Mouse (Mus musculus) hematopoietic multipotent progenitor cell, adult 10-12 weeks (in vitro differentiated cells): ENCODE data around the gene Bpifc. TPM values are rescaled to one million over a fixed set of nuclear protein-coding genes. Genes with fewer than 3 reads are reported as not detected.

Experiments used
- polyA plus RNA-seq: library from polyadenylated mRNA; stranded (reverse); fragments of >175 nt; gene quantifications from 2 replicates; pipeline ENCODE4 v1.2.3, GENCODE M21; 2012; ENCODE audit warnings: low replicate concordance

Gene Bpifc
- polyA plus RNA-seq, result not detected in 2 replicates

DNA sequence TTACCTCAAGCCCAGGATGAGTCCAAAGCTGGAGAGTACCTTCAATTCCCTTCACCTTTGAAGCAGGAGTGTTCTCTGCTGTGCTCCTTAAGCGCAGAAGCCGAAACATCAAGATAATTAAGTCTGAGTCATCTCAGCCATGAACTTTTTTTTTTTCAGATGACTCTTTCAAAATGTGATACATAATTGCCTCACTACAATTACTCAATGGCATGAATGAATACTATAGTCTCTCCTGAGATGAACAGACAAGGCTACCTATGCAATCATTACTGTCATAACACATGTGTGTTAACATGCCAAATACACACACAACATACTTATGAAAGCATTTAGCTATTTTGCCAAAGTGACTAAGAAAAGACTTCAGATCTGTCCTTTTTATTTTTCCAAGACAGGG is at the start of gene Bpifc:
Gene Bpifc, minus strand, starts transcription at position 115 of the 400 bp plus-strand sequence.

DNA sequence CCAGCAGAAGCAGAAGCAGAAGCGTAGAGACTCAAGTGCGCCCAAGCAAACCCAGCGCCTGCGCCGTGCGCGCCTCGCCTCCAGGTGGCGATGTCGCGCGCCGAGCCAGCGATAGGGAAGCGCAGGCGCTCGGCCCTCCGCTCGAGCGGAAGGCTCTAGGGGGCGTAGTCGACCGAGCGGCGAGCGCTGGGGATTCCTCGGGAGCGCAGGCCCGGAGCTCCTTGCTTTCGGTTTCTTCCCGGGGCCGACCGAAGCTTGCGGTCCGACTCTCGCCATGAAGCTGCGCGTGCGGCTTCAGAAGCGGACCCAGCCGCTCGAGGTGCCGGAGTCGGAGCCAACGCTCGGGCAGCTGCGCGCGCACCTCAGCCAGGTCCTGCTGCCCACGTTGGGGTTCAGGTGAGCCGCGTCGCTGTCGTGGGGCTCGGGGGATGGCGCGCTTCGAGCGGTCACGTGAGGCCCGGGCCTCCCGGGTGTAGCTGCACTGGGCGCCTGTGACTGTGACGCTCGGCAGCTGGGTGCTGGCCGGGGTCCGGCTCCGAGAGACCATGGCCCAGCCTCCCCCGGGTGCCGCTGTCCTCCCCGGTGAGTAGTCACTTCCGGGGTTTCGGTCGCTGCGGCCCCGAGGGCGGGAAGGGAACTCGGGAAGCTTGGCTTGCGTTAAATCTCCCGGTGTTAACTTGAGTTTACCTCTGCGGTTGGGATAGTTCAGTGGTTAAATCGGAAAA is 10.2 kb upstream of the Bpifc start, which contains the start of gene Fbxo7:
Gene Fbxo7, plus strand, starts transcription at position 224 of the 725 bp plus-strand sequence.

DNA sequence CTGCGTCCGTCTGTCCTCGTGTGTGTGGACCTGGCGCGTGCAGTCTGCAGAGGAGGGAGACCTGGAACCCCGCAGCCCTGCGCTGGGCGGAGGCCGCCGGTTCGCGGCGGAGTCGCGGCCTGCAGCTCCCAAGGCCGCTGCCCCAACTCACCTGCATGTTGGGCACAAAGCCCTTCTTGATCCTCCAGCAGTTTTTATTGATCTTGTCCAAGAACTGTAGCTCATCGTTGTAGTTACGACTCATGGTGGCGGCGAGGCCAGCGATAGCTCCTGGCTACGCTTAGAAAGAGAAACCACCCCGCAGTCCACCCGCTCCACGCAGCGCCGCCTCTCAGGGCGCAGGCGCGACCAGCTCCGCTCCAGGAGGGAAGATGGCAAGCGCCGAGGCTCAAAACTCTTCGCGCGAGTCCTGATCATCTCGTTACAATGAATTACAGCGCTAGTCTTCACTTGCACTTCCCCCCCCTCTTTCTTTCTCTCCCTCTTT is 54.2 kb downstream of the Bpifc start, which contains the start of gene Rtcb:
Gene Rtcb, minus strand, starts transcription at position 360 of the 487 bp plus-strand sequence.

DNA sequence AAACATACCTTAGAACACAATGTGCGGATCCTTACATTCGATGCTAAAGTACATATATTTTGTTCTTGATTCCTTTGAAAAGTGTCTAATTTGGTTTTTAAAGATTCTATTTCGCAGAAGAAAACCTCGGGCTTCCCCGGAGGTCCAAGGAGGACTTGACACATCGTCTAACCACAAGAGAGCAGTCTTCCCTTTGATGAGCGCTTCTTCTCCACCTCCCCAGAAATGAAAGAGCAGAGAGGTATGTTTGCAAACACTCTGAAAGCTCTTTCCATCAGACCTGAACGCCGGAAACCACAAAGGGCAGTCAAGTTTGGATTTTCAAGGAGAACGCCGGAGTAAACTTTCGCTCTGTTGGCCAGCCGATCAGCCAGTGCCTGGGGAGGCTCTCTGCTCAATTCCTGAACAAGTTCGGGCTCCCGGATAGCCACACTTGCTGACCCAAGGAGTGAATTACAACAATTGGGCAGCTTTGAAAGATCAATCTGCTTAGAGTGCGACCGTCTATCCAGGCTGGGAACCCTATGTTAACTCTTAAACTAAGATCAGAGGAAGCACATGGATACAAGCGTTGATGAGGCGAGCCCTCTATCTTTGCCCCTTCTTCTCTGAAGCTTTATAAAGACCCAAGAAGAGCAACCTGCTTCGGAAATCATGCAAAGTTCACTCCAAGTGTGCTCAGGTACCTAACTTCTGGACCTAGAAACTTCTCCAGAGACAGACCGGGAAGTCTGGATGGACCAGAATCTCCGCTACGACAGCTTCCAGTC is 83.8 kb downstream of the Bpifc start, which contains the start of gene Ascl4:
Gene Ascl4, plus strand, starts transcription at position 6 of the 770 bp plus-strand sequence.

DNA sequence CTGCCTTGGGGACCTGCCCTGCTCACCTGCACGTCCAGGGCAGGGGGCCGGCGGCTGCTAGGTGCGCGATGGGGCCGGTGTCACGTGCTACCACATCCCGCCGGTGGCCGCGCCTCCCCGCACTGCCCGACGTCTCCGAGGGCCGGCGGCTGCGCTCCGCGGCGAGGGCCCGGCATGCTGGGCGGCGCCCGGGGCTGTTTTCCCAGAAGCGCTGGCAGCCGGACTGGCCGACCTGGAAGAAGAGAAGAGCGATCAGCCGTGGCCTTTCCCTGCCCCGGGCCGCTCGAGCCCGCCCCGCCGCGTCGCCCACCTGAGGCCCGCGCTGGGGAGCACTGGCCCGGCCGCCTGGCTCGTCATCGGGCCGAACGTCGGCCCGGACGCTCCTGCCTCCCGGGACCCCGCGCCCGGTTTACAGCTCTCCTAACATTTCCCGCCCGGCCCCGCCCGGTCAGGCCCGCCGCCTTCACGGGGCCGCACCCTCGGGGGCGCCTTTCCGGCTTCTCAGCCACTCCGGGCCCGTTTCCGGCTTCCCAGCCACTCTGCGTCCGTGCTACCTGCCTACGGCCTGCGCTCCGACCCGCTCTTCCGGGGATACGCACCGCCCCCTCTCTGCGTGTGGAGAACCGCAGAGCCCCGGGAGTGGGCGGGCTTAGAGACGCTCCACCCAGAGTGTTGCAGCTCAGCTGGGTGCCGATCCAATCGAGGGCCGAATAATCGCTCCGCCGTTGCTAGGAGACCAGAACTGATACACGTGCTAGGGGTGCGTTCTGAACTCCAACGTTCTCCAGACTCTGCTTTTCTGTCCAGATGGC is 95.0 kb downstream of the Bpifc start, which contains the start of gene Prdm4:
Gene Prdm4, minus strand, starts transcription at position 645 of the 812 bp plus-strand sequence.

Other genes starting within 250 kb of the Bpifc start
- gene Pwp1, start 182.4 kb downstream of the Bpifc start, polyA plus RNA-seq, result 10.2 and 12.5 TPM in 2 replicates
- 14.0 and 16.1 TPM in 2 replicates for gene Prdm4, start 94.8 kb downstream of the Bpifc start, polyA plus RNA-seq
- gene Ascl4, start 84.2 kb downstream of the Bpifc start, polyA plus RNA-seq, result 0.07 TPM in 1 of 2 replicates, not detected in the other
- gene Rtcb, start 54.1 kb downstream of the Bpifc start, polyA plus RNA-seq, result 14.2 and 50.2 TPM in 2 replicates
- 16.0 and 20.6 TPM in 2 replicates for gene Fbxo7, start 10.1 kb upstream of the Bpifc start, polyA plus RNA-seq